Mouse (Mus musculus) cerebral cortex, adult 2 months (tissue): Measurements from ENCODE around the gene Zrsr2.

Experiments used
- WGBS: fragments of 180-500 bp; shearing (Covaris S2); methylation state at CpG from one replicate; pipeline ENCODE4 v1.1.7; 2018; 5-methylcytosine and 5-hydroxymethylcytosine counted together

The Zrsr2 gene

DNA sequence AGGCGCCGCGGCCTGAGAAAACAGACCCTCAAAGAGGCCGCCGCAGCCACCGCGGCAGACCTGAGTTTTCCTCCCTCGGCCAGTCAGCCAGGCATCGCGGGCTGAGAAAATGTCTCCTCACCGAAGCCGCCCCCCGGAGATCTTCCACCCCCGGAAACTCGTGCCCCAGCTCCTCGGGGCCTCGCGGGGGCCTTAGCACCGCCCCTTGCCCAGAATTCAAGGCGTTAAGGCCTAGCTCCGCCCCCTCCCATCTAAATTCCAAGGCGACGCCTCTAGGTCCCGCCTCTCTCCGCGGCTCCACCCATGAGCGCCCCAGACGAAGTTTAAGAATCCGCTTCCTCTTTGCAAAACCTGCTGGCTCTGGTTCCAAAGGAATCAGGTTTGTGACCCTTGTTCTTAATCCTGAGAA lies at the start of gene Zrsr2:
Gene Zrsr2 (minus strand): TSS at position 195 of the 409 bp plus-strand sequence.
- 2% methylated on average over 24 of the region's 29 CpGs for WGBS

DNA sequence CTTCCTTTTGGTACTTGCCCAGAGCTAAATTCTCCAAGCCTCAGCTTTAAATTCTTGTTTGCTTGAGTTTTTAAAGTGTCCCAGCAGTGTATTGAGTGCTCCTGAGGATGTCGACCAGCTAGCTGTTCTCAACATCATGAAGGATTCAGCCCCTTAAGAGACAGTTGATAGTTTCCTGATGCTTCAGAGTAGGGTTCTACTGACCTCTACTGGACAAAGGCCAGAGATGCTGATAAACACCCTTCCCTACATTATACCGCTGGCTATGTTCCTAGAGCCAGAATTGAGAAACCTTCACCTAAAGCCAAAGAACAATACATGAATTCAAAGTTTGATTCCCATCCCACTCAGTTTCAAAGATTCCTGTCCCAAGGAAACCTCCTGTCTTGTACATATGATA lies 46.3 kb upstream of the Zrsr2 start:
- WGBS: 28% methylated on average over 2 of the region's 2 CpGs

DNA sequence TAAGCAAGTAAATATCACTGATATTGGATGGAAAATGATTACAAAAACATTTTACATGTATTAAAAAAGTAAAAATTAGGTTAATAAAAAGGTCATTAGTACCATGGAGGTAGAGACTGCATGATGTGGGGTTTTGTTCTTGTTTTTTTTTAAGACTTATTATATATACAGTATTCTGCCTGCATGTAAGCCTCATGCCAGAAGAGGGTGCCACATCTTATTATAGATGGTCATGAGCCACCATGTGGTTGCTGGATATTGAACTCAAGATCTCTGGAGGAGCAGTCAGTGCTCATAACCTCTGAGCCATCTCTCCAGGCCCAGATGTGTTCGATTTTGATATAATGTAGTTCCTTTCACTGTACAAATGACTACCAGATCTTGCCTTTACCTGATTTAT lies 41.4 kb upstream of the Zrsr2 start:
- 95% methylated on average over 1 of the region's 1 CpGs for WGBS

DNA sequence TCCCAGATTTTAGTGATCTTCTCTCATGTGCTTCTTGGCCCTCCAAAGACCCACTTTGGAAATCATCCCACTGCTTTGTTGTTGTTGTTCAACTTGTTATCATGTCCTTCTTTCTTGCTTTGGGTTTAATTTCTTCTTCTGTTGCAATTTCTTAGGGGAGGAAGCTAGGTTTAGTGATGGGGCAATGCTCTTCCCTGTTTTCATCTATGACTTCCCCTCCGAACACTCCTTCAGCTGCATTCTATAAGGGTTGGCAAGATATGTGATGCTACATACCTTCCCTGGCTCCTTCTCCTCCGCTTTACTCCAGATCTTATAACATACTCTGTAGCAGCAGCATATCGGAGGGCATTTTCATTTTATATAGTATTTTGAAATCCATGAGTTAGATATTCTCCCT lies 38.3 kb upstream of the Zrsr2 start:
- 92% methylated on average over 3 of the region's 3 CpGs for WGBS

DNA sequence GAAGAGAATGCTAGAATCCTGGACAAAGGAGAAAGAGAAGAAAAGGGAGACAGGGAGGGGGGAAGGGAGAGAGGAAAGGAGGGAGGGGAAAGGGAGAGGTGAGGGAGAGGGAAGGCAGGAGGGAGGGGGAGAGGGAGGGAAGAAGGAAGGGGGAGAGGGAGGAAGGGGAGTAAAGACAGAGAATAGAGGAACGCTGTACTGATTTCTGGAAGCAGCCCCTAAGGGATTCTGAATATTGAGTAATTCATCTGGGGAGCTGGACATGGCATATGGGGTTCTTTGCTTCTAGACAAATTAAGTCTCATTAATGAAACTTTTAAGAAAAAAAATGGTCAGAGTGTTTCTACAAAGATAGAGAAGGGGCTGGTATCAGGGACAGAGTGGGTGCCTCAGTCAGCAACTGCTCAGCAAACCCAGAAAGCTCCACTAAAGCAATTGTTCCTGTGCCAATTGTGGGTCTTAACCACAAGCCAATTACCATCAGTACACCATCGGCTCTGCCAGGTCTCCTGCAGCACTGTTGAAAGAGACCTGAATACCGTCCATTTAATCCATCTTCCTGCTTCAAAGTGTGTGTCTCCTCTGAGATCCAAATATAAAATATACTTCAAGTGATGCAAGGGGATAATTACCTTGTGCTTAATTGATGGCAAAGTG lies 29.4 kb upstream of the Zrsr2 start:
- WGBS: 37% methylated on average over 3 of the region's 3 CpGs

DNA sequence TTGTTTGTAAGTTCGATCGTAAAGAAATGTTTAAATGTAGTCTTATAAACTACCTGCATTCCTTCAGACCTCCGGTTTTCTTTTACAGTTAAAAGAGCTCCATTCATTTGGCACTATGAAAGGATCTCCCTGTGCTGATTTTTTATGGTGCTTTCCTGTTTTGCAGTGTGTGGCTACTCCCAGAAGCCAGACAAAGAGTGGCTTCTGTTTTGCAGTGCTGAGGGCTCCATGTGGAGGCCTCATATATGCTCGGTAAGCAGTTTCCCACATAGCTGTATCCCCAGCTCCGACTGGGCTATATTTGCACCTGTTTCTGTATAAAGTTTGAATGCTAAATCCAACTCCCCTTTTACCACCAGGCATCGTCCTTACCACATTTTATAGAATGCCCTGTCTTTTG lies 23.7 kb upstream of the Zrsr2 start:
- 49% methylated on average over 6 of the region's 6 CpGs for WGBS

DNA sequence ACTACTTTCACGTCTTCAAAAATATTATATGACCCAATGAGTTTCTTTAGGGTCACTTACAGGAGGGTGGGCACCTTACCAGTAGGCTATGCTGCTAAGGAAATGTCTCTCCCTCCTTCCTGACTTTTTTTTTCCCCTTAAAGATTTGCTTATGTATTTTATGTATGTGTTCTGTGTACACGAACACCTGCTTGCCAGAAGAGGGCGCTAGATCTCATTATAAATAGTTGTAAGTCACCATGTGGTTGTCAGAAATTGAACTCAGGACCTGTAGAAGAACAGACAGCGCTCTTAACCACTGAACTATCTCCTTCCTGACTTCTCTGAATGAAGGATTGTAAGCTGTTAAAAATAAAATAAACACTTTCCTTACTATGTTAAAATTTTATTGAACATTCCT lies 23.0 kb upstream of the Zrsr2 start:
- WGBS: 59% methylated on average over 4 of the region's 4 CpGs

DNA sequence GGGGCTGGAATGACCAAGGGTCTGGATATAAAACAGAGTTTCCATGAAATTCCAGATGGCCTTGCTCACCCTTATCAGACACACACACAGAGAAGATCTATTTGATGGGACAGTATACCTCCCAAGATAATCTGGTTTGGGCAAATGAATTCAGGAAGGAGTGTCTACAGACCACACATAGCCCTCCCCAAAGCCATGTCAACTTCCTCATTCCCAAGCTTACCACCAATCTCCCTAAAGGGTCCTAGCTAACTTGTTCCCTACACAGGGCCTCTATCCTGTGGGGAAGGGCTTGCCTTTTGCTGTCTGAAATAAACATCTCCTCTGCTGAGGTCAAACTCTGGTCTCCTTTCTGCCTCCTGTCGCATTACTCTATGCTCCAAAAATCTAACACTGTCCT lies 22.6 kb upstream of the Zrsr2 start:
- 100% methylated on average over 1 of the region's 1 CpGs for WGBS

DNA sequence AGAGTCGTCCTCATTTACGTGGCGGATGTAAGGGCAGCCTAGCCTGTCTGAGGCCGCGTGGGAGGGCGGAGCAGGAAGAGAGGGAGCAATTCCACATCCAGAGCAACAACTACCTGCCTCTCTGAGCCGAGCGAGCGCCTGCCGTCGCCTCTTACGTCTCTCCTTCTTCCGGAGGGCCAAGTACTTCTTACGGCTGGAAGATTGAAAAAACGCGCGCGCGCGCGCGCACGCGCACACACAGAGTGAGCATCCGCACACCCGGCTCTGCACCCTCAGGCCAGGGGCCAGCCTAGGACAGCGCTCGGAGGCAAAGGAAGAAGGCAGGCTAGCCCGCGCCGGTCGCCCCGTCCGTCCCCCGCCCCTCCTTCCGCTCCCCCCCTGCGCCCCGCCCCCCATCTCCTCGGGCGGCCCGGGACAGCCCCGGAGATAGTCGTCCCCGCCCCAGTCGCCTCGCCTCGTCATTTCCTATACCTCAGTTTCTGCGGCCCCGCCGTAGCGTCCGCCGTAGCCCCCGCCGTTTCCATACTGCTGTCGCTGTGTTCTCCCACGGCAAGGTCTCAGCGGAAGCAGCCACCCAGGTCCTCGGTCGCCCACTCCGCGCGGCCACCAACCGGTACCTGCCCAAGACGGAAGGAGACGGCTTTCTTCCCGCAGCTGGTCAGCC lies 526 bp downstream of the Zrsr2 start:
- WGBS: 4% methylated on average over 43 of the region's 67 CpGs

DNA sequence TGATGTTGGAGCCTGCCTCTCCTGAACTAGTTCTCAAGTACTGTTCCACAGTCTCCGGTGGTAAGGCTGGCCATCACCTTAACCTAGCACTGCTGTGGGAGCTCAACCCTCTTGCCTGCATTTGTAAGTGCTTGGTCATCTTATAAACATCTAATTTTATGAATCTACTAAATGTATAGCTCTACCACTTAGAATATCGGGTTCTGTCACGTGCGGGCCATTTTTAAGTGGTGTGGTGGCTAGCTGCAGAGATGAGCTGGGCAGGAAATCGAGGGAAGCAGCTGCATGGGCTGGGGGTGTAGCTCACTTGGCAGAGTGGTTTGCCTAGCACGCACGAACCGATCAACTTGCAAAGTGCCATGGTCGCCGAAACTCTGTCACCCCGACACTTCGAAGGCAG lies 1.1 kb downstream of the Zrsr2 start:
- 18% methylated on average over 12 of the region's 12 CpGs for WGBS

DNA sequence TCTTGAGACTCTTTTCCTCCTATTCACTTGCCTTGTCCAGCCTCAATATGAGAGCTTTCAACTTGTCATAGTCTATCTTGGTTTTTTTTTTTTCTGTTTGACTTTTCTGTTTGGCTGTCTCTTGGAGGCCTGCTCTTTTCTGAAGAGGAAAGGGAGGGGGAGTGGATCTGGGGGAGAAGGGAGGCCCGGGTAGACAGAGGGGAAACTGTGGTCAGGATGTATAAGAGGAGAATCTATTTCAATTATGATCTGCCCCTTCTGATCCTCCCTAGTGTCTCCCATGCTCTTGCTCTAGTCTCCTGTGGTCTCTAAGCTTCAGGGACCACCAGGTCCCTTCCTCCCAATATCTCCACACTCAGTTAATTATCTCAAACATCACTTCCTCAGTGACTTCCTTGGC lies 6.8 kb downstream of the Zrsr2 start:
- WGBS: 71% methylated on average over 1 of the region's 1 CpGs

DNA sequence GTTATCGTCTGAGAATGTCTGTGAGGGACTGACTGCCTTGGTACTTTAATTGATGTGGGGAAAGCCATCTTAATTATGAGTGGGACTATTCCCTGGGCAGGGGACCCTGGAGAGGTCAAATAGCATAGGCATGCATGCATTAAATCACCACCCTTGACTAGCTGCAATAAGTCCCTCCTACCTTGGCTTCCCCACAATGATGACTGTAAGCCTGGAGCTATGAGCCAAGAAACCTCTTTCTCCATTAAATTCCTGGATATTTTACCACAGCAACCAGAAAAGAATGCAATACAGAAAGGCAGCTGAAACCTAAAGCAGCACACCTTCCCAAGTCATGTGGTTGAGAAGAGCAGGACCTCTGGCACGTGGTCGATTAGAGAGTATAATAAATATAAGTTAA lies 14.1 kb downstream of the Zrsr2 start:
- WGBS: 69% methylated on average over 3 of the region's 3 CpGs

DNA sequence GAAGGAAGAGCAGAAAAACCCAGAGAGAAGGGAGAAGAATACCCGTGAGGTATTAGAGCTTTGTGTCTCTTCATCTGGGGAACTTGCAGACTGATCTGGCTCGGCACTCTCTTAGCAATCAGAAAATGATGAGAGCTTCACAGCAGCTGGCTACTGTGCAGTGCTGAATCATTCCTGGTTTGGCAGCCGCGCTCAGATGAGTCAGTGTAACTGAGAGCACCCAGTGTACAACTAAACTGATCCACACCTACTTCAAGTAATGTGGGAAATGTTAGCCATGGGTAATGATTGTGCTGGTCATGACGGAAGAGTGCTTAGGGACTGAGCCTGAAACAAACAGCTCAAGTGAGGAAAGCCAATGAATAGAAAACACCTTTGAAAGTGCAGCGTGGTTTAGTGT lies 19.9 kb downstream of the Zrsr2 start:
- 32% methylated on average over 6 of the region's 6 CpGs for WGBS

DNA sequence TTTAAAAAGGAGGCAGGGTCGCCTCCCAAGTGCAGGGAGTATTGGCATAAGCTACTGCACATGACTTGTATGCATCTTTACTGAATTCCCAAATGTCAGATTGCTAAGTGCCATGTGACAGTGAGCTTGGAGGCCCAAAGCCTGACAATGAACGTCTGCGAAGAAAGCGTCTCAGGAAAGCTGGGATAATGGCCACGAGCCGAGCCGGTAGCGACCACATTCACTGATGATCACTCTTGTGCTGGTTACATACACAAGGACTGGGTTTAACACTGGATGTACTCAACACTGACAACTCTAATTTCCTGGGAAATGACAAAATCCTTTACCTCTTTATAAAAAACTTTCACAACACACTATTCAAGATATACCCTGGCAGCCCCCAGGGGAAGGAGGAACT lies 23.7 kb downstream of the Zrsr2 start:
- WGBS: 68% methylated on average over 8 of the region's 8 CpGs

DNA sequence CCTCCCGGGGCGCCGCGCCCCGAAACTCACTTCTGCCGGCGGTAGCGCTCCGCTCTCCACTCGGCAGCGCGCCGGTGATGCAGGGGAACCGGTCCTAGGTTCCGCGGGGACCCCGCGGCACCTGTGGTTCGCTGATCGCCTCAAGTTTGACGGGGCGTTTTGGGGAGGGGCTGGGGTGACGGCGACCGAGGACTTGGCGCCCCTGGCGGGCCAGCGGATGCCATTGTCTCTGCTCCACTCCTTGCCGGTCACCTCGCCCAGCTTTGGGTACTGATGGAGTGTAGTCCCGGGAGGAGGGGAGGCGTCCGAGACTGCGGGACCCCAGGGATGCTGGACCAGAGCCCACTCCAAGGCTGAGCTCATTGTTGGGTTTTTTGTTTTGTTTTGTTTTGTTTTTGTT lies 49.1 kb downstream of the Zrsr2 start:
- 10% methylated on average over 34 of the region's 34 CpGs for WGBS

DNA sequence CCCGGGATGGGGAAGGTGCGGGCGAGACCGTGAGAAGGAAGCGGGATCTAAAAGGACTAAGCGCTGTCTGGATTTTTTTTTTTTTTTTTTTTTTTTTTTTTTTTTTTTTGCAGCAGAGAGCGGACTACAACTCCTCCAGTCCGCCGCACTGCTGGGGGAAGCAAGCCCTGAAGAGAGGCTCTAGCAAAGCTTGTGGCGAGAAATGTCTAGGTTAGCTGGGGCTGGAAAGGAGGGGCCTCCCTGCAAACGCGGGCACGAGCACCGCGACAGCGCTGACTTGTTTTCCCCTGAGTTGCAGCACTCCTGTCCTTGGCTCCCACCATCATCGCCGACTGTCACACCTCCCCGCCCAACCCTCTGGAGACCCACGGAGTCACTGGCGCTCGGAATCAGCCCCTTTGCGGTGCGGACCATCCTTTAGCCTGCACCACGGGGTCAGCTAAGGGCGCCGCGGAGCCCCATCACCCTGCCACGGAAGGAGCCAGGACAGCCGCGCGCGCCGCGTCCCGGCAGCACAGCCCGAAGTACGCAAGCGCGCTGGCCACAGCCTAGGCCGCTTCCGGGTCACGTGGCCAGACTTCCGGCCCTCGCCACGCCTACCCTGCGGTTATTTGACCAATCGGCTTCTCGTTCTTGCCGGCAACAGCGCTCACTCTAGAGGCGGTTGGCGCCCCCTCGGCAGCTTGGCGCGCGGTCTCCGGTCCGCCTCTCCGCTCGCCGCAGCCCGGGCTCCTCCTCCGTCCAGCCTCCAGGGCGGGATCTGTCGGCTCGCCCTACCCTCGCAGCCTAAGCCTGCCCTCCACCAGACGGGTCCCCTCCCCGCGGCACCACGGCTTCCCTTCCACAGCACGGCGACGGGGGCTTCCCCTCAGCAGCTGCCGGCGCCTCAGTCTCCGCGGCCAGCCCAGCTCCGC lies 49.9 kb downstream of the Zrsr2 start, which contains the start of gene Ap1s2:
Gene Ap1s2 (plus strand): TSS at position 681 of the 914 bp plus-strand sequence.
- WGBS: 3% methylated on average over 58 of the region's 80 CpGs

DNA sequence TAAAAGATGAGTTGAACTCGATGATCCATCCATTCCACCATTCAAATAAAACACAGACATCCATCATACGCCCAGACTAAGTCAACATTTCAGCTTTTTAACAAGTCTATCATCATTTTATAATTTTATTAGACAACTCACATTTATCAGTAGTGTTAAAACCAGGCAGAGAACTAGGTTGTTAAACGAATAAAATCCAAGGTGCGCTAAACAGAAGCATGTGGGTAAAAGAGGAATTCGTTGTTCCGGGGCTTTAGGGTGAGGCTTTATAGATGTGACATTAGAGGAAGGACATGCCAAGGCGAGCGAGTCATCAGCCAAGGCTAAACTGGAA lies 50.5 kb downstream of the Zrsr2 start:
- WGBS: 10% methylated on average over 8 of the region's 8 CpGs

DNA sequence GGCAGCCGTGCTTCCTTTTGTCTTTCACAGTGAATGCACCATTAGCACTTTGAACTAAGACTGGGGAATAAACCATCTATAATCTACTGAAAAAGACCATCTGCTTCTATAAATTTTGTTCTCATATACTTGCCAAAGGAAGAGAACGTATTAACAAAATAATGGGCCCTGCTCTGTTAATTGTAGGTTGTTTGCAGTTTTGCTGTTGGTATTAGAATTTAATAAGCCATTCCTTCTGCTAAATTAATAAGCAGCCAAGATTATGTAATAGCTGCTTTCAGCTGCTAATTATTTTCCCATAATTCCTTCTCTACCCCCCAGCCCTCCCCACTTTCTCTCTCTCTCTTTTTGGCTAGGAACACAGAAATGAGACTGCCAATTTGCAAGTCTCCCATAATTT lies 51.6 kb downstream of the Zrsr2 start:
- 86% methylated on average over 2 of the region's 2 CpGs for WGBS

DNA sequence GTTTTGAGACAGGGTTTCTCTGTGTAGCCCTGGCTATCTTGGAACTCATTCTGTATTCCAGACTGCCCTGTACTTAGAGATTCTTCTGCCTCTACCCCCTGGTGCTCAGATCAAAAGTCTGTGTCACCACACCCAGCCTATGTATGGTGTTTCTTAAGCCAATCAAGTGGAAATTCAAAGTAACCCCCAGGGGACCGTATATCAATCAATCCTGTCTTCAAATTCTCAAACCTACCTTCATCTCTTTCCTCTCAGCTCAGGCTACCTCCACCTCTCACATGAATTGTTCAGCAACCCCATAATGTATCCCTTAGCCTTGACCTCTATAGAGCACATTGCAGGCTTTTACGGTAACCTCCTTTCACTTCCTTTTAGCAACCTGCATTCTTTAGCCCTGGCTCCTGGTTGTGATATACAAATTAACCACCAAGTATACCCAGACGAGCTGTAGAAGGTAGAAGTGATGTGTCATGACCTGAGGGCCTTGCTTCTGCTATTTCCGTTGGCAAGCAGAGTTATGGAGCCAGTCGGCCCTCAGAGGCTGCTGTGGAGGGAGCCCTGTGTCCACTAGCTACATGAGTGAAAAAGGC lies 58.9 kb downstream of the Zrsr2 start:
- 65% methylated on average over 5 of the region's 5 CpGs for WGBS

DNA sequence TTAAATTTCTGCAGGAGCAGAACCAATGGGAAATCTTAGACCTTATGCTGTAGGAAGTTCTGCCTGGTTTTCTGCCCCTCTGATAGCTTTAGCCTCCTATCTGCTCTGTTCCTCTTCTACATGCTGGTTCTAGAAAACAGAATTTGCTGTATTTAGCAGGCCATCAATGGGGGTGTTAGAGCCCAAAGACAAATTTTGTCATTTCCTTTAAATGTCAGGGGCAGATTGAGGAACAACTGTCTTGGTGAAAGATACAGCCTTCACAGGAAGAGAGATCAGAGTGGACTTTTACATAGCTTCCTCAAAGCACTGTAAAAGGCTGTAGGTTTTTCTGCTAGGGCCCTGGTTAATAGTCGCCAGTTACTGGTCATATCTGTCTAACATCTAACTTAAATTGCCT lies 61.1 kb downstream of the Zrsr2 start:
- WGBS: 90% methylated on average over 1 of the region's 1 CpGs

DNA sequence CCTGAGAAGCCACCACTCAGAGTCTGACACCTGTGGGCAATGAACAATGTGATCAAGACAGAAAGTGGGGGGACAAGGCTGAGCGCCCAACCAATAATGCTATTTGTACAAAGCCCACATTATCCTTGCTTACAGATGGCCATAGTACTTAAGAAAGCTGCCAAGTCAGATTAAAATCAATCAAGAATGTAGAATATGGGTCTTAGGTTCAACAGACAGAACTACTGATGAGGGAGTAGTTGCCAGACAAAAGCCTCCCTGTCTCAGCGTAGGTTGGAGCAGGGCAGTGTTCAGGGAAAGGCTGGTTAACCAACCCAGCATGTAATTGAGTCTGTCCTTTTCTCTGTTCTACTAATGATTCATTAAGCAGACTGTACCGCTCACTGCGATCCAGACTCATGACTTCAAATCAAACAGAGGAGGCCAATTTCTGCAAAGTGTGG lies 72.9 kb downstream of the Zrsr2 start:
- WGBS: 63% methylated on average over 4 of the region's 4 CpGs
